Mouse (Mus musculus): ENCODE measurements around the gene Vac14. TPM values are rescaled to one million over a fixed set of nuclear protein-coding genes. Genes with fewer than 3 reads are reported as not detected.

Vac14 gene
- total RNA-seq, 2 experiments from 2014 or later = 27.3 to 30.3 TPM

DNA sequence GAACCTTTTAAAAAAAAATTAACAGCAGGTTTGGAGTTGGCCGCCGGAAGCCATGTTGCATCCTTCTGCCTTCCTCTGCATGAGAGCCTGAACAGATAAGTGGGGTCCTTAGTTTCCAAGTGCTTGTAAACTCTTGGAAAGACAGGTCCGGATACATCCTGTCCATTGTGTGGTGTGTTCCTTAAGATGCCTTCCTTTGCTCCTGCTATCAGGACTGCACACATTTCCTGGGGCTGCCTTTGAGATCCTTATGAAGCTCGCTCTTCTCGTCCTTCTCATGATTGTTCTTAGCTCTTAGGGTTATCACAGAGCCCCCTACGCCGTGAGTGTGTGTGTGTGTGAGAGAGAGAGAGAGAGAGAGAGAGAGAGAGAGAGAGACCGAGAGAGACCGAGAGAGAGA is 71.6 kb downstream of the Vac14 start:
- no peak for DNase-seq

DNA sequence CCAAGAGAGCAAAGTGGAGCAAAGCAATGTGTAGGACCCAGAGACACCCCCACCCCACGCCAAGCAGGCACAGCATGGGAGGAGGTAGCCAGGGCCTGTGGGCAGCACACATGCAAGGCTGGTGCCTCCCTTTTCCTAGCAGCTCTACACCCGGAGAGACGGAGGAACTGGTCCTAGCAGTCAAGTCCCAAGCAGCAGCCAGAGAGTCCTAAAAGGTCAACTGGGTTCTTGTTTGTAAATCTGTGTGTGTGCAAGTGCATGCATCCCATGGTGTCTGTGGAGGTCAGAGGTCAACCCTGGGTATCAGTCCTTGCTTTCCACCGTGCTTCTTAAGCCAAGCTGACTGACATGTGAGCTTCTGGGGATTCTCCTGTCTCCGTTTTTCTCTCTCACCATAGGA is 75.8 kb downstream of the Vac14 start:
- DNase-seq = no peak

DNA sequence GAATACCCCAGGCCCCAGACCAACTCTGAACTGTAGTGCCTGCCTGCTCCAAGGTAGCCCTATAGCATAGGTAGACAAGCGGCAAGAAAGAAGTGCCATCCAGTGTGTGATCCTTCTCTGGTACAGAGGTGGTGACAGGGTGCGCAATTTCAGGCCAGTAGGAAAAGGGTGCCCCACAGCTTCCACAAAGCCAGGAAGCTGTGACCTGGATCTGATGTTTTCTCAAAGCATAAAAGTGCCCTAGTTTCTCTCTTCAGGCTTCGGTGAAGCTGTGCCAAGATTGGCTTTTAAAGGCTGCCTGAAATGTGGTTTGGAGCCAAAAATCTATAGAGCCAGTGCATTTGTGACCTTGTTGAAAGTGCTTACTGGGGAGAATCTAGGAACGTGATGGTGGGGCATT is 76.4 kb downstream of the Vac14 start:
- DNase-seq = no peak

DNA sequence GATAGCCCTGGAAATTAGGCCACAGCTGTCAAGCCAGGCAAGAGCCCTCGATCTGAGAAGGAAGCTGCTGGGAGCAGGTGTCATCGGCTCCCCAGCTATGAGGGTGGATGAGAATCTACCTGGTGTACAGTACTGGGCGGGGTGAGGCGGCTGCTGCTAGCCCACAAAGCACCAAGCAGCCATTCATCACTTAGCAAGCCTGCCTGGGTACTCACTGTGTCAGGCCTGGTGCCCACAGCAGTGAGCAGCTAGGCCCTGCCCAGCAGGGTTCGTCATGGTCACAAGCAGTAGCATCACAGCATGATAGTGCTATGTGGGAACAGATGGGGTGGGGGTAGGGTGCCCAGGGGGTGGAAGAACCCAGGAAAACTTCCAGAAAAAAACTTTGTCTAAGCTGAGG is 77.0 kb downstream of the Vac14 start:
- DNase-seq = no peak

DNA sequence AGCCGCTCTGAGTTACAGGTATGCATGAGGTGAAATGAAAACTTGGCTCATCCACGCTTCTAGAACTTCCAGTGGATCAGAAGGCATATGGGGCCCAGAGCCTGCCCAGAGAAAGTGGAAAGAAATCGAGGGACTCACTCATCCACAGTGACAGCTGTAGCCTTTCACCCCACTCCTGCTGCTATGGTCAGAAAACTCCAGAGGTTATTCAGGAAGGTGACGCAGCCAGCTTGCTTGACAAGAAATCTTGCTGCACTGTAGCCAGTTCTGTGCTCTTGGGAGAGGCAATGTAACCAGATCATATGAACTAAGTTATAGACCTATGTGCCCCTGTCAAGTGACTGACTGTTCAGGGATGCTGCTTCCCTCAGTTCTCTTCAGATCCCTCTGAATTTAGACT is 77.7 kb downstream of the Vac14 start:
- DNase-seq = no peak

DNA sequence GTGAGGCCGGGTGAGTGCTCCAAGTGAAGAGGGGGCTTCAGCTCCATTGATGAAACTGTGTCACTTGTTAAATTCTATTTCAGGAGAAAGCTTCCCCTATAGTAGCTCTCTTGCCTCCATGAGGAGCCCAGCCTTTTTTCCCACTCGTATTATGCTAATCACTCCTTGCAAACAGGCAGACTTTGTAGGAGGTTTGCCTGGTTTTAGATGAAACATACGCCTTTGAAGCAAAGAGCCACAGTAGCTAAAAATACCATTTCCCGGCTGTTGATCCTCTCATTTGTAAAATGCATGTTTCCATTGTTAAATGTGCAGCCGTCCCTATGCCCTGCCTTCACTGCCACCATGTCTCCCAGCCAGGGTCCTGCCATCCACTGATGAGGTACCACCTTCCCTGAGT is 79.2 kb downstream of the Vac14 start:
- no peak for DNase-seq

DNA sequence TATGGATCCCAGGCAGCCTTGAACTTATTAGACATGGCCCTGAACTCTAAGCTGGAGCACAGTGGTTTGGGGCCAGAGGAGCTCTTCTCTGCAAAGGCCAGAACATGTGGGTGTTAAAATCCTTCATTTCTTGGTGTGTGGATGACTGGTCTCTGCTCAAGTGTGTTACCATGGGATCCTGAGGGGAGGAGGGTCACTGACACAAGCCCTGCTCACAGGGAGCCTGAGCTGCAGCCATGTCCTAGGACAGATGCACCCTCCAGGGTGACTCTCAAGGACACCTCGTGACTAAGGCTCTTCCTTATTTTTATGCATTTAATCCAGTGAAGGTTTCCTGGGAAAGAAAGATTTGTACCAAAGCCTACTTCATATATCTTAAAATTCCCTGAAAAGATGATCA is 79.7 kb downstream of the Vac14 start:
- DNase-seq = peak; percentile 33 to 62

DNA sequence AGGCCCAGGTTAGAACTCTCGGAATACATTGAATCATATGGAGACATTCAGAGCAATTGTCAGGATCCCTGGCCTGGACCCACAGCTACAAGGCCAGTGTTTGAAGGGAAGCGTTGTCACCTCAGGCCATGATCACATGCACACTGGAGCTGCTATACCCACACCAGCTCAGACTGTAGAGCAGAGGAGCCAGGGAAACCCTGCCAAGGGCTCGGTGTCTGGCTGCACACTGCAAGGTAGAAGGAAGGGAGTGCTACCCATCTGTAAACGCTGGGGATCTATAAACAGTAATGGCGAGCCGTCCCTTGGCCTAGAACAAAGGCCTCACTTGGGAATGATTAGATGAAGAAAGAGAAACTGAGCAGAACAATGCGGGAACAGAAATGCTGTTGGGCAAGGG is 81.1 kb downstream of the Vac14 start:
- no peak for DNase-seq

DNA sequence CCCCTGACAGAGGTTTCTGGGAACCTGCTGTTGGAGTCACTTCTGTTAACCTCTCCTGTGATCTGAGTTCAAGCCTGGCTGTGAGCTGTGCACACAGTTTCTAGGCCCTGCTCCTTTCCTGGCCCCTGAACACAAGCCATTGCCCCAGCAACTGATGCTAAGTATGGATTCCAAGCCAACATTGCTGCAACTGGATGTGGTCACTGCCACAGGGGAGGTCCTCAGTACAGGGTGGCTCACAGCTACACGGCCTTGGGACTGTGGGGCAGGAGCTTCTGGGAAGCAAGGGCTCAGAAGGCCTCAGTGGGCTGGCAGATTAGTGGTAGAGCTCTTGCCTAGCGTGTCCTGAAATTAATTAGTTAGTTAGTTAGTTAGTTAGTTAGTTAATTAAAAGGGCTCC is 82.2 kb downstream of the Vac14 start:
- DNase-seq = peak in 1 of 2 experiments; percentile 49

DNA sequence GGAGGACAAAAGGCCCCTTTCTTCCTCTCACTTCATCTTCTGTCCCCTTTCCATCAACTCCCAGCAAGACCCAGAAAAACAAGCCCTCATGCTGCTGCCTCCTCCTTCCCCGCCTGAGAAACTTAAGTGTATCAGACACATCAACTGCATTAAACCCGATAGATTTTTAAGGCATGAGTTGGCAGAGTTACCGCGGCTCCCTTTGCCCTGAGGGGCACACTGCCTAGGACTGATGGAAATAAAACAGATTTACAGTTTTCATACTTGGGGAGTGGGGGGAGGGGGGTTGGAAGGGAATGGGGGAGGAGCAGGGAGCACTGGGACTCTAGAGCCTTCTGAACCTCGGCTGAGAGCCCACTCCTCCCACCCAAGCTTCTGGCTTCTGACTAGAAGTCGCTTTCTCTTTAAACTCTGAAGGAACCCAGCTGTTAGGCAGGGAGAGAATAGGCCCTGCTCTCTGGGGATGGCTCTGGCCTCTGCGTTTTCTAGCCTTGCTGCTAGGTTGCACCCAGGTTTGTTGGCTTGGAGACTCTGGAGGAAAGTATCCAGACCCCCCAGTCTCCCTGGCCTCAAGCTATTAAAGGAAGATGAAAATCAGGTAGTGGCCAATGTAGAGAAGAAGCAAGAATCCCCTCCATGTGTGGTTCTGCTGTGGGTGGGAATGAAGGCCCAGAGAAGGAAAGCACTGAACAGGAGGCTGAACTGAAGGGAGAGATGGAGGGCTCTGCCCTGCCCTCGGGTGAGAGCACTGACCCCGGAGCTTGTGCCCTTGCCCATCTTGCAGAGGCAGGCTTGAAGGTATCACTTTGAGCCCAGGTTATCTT is 84.5 kb downstream of the Vac14 start:
- DNase-seq = no peak

DNA sequence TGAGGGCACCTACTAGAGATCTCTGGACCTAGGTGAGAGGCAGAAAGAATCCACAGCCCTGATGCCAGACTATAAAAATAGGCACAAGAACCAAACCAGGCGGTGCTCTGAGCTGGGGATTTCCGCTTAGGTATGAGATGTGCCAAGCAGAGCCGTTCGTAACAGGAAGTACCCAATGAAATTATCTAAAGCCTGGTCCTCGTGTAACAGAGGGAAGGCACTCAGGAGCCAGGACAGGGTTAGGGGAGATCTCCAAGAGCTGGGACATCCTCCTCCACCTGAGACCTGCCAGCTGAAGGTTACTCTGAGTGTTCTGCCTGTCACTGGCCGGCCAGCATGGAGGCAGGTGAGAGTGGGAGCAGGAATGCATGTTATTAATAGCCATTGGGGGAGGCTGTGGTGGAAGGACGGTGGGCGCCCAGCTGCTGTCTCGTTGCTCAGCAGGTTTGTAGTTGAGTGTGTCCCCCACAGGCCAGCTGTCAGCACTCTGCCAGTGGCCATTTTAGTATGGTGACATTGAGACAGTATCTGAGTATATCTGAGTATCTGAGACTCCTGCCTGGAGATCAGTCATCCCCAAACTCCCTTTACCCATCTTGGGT is 85.2 kb downstream of the Vac14 start:
- DNase-seq = no peak

DNA sequence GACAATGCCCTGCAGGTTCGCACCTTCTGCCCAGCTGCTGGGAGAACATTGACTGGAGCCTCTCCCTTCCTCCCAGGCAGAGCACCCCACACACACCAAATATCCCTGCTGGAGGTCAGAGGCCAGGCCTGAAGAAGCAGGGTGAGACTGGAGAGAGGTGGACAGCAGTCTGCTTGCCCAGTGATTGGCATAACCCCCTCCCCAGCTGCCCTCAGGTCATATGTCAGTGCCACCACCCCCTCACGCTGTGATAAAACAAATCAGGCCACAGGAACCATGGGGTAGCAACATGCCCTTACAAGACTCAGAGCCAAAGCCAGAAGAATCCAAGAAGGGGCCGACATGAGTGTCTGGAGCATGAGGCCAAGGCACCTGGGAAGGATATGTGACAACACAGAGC is 85.7 kb downstream of the Vac14 start:
- DNase-seq = no peak

DNA sequence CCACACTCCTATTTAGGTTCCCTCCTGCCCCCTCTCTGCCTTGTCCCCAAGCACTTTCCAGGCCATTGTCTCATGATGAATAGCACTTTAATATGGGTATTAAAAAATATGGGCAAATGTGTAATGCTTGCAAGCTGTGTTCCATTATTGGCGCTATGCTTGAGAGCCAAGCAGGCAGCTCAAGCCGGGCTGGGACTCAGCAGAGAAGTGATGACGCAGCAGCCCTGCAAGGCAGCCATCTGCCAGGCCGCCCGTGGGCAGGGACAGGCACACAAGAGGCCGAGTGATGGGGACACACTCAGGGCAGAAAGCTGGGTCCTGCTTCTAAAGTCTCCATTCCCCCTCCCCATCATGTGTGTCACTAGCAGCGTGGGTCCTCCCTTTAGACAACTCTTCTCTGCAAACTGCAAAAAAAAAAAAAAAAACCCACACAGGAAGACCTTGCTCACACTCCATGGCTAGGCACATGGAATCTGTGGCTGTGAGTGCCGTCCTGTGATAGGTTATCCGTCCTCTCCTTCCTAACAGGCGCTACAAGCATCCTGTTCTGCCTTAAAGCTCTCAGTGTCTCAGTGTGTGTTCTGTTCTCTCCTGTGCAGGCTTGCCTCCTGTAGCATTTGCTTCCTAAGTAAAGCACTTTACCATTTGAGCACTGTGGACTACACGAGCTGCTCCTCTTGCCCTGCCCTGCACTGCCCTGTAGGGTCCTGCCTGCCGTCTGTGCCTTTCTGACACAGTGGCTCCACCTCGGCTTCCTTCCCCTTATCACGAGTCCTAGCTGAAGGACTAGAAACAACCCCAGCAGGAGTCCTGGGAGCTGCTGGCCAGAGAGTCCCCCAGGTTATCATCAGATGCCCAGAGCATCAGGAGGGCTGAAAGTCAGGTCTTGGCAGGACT is 87.3 kb downstream of the Vac14 start:
- no peak for DNase-seq

DNA sequence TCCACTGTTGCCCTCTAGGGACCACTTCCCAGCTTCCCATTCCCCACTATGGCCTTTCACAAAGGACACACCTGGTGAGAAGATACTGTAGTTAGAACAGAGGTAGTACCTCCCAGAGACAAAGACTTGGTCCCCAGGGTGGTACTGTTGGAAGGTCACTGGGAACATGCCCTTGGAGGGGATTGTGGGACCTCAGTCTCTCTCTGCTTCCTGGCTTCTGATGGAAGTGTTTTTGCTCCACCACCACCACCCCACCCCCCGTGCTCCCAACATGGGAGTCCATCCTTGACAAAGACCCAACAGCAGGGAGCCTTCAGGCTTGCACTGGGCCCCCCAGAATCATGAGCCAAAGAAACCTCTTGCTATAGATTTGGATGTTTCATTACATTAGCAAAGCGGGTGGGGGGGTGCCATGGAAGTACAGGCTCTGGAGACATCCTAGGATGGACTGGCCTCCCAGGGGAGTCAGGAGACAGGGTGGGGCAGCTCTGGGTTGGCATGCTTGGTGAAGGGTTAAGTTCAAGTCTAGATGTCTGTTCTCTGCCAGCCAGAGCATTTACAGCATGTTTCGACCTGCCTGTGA is 88.0 kb downstream of the Vac14 start:
- DNase-seq = no peak

DNA sequence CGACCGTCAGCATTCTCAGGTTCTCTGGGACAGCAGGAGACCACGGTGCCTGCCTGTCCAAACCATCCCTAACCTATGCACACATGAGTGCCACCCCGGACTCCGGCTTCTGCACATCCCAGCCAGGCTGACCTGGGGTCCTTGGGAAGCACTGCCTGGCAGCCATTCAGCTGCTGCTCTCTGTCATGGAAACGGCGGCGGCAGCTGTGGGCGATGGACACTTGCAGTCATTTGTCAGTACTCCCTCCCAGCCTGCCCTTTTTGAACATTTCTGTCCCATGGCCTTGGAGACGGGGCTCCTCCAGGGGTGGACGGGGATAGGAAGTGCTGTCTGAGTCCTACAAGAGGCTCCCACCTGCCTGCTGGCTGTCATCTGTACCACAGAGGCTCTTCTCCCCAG is 90.0 kb downstream of the Vac14 start:
- peak; percentile 43 to 61 for DNase-seq

DNA sequence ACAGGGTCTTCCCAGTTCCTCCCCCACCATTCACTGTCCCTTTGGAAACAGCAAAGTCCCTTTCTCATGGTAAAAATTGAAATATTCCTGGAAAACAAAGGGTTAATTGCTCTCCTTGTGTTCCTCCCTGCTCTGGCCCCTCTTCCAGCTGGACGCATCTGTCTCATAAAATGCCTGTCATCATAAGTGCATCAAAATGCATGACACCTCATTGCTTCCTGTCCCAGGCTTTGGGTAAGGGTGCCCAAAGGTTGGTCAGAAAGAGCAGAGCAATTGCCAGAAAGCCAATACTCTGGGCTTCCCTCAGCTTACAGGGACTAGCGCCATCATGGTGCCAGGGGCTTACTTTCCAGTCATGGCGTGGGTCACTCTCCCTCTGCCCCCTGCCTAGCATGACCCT is 92.2 kb downstream of the Vac14 start:
- DNase-seq = no peak

DNA sequence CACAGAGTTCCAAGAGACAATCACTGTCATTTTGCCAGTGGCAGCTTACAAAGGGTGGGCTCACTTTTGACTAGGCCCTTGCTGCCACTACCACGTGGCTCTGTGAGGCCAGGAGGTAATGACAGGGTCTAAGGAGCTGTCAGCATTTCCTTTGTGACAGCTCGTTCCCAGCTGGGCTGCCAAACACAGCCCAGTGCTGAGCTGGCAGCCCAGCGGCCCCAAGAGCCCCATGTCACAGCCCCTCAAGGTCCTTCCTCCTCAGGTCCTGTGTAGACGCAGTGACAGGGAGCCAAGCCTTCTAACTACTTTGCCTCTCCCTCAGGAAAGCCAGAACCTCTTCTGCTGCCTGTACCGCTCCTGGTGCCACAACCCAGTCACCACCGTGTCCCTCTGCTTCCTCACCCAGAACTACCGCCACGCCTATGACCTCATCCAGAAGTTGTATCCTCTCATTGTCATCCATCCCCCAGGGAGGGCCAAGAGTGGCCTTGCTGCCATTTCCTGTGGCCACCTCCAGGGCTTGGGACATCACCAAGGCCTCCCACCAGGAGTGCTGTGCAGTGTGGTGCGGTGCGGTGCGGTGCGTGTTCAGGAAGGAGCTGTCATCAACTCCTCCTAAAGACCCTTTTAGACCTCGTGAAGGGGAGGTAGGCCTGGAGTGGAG is 93.0 kb downstream of the Vac14 start:
- DNase-seq = peak; percentile 48 to 62

DNA sequence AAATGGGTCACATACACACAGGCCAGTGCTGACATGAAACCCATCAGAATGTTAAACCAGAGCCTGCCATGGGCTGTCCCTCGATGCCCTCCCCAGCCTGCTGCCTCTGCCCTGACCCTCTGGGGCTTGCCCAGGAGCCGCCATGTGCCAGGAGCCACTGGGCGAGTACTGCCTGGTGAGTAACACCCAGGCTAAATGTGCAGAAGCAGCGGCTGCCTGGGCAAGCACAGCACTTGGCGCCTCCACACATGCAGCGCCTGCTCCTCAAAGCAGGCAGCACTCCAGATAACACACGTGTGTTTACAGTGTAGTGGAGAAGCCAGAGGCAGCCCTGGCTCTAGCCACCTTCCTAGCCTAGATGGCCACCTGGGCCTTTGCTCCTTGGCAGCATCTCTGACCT is 94.7 kb downstream of the Vac14 start:
- no peak for DNase-seq

DNA sequence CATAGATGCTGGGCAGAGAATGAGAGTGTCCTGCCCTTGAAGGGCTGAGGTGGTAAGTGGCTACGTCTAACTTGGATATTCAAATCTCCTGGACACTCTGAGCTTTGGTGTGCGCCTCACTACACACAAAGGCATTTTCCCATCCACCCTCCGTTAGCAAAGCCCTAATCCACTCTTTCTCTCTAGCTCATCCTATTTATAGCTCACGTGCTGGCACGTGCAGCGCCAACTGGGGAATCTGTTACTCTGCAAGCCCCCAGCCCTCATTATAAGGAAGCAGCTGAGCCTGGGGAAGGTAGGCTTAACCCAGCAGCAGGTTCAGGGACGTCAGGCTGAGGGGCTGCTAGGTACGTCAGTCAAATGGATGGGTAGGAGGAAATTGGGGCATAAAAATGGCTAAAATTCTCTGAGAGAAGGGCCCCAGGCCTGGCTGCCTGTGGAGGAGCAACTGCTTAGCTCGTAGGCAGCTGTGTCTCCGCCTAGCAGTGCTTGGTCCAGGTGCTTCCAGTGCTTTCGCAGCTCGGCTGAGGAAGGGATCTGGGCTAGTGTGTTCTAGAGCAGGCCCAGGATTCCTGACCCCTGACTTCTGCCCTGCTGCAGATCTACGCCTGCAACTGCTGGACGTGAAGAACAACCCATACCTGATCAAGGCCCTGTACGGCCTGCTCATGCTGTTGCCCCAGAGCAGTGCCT is 96.6 kb downstream of the Vac14 start:
- no peak for DNase-seq

DNA sequence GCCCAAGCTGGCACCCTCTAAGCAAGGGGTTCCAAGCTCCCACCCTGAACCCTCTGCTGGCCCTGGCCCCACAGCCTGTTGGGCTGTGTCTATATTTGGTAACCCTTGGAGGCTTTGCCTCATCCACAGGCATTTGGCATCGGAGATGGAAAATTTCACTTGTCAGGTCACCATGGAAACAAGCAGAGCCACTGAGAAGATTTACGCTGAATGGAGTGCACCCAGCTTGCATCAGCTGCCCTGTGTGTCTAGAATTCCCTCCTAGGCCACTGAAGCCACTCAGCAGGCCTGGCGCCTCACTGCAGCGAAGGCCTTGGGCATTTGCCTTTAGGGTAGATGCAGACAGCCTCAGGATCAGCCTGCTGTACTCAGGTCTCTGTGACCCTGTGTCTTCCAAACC is 97.7 kb downstream of the Vac14 start:
- peak; percentile 81 to 83 for DNase-seq

DNA sequence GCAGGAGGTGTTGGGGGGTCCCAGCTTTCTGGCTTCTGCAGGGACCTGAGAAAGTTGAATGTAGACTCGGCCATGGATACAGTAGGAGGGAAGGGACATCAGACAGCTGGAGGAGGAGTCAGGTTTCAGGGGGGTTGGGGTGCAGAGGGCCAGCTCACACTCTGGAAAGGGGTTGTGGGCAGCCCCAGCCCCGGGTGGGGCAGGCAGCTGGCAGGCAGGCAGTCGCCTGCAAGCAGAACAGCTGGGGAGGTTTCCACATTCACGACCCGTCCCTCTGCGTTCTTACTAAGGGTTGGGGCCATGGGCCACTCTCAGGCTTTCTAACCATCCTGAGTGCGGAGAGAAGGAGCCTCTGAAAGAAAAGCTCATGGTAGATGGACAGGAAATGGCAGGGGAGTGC is 98.7 kb downstream of the Vac14 start:
- DNase-seq = no peak
